Mouse (Mus musculus) thymus, adult 18-20 months (tissue): Measurements from ENCODE around the gene Ociad2.

Experiments
- DNase-seq, 2 experiments: peaks; one replicate each; pipeline ENCODE4 v3.0.0; 2022; ENCODE audit warnings: mixed read lengths in 2 of 2

The Ociad2 gene

GRCm38 (mm10) chr5:73340723-73341235 lies at the start of gene Ociad2:
Gene Ociad2, minus strand, starts transcription at chr5:73341028.
- DNase-seq, result no peak

DNA sequence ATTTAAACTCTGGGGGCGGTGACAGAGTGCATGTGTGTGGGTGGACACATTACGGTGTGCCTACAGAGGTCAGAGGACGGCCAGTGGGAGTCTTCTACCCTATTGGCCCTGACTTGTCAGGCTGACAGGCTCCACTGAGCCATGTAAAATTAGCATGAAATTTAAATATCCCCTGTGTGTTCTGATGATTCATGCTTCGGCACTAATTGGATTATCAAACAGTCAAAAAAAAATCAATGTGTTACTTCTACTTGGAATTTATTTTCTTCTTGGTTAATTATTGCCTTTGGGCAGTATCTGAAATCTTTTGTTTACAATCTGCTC lies 42.8 kb upstream of the Ociad2 start:
- DNase-seq, result no peak

DNA sequence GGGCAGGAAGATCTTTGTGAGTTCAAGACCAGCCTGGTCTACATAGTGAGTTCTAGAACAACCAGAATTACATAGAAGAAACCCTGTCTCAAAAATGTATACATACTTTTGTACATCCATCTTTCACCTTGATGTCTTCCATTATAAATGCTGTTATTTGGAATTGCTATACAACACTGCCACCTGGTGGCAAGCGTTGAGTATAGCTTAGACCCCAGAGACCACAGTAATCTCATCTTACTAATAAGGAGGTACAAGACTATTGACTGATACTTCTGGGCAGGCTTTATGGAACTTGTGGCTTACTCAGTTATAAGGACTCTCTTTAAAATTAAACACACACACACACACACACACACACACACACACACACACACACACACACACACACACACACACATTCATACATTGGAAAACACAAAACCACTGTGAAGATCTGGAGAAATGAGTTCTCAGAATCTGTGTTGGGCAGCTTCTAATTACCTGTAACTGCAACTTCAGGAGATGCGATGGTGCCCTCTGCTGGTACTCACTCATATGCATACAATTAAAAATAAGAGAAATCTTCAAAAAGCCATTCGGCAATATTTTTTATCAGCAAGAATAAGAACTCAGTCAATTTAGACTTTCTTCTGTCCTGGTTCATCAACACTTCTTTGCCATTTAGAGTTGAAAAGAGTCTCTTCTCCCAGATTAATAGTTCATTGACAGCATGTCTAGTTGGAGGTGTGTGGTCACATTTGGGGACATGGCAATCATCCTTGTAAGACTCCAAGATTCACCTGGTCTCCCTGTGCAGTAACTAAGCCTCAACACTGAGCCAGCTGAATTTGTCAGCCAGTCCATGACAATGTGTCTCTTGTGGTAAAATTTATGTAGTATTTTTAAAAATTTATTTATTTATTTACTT lies 42.2 kb upstream of the Ociad2 start:
- DNase-seq, result peak in 1 of 2 experiments; percentile 22

DNA sequence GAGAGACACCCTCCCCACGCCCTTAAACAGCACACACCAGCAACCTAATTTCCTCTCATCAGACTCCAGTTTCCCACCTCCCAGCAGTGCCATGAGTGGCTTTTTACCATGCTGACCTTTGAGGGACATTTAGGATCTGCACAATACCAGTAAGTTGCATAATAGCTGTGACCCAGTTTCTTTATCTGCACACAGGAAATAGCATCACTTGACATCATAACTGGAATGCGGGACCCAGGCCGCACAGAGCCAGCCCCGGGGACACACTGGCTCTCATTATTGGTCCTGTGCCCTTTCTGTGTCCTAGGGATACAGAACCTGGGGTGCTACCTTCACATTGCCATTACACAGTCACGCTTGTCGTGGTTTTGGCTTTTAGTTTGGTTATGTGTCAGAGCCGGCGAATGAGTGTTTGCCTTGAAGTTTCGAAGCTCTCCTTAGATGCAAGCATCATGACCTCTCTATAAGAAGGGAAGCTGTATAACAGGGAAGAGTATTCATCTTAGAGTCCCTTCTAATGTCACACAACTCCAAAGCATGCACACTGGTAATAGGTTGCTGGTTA lies 41.2 kb upstream of the Ociad2 start:
- no peak for DNase-seq

GRCm38 (mm10) chr5:73381510-73381909 lies 40.7 kb upstream of the Ociad2 start:
- DNase-seq, result no peak

DNA sequence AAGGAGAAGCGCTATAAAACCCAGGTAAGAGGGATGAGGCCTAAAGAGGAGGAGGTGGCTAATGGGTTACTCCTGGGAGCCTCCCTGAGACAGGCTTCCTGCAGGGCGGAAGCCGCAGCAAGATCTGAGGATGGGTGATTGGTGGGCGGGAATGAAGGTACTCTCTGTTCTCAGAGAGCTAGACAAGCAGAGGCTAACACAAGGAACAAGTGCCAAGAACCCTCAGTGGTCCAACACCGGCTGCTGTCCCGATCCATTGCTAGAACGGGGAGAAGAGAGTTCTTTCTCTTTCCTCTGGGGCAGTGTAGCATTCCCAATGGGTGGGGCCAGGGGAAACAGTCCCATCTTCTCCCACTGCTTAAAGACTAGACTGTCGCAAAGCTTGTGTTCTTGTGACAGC lies 40.0 kb upstream of the Ociad2 start:
- DNase-seq, result no peak

DNA sequence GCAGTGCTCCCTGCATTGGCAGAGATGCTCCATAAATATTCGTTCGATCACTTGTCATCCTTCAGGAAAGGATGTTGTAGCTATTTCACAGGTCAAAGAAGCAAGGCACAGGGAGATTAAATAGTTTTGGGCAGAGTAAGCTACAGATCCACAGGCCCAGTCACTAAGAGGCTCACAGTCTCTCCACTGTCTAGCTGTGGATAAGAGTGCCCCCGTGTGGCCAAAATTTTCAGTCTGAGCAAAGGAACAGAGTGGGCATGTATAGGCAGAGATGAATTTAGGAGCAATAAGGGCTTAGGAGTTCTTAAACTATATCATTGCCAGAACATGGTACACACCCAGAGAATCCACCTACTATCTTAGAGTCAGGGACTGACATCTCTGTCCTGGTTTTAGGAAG lies 39.1 kb upstream of the Ociad2 start:
- peak in 1 of 2 experiments; percentile 26 for DNase-seq

GRCm38 (mm10) chr5:73376491-73376890 lies 35.7 kb upstream of the Ociad2 start:
- no peak for DNase-seq

GRCm38 (mm10) chr5:73376041-73376440 lies 35.2 kb upstream of the Ociad2 start:
- no peak for DNase-seq

- no peak for DNase-seq
Observed at GRCm38 (mm10) chr5:73373184-73373583, 32.4 kb upstream of the Ociad2 start.

DNA sequence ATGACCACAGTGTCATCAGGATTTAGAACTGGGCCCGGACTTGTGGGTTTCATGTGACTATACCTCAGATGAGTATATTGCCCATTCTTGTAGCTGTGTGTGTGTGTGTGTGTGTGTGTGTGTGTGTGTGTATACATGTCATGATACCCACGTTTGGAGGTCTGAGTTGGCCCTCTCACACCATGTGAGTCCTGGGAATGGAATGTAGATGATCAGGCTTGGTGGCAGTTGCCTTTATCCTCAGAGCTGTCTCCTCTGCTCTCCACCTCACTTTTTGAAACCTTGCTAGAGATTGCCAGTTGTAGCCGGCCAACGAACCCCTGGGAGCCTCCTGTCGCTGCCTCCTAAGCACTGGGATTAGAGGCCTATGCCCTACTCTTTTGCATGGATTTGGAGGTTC lies 31.8 kb upstream of the Ociad2 start:
- no peak for DNase-seq

DNA sequence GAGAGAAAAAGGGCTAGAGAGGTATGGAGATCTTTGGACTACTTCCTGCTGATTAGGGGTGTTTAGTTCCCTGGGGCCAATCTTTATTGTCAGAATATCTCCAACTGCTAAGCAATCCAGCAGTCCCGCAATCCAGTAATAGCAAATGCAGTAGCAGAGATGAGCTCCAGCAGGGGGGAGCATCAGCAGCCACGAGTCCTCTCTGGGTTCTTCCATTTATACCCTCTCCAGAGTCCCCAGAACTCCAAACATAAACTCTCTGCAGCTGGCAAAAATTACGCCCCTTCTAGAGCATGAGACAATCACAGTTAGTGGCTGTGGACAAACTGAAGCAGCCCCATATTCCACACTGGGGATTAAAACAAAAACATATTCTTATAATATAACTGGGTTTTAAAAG lies 28.9 kb upstream of the Ociad2 start:
- no peak for DNase-seq

DNA sequence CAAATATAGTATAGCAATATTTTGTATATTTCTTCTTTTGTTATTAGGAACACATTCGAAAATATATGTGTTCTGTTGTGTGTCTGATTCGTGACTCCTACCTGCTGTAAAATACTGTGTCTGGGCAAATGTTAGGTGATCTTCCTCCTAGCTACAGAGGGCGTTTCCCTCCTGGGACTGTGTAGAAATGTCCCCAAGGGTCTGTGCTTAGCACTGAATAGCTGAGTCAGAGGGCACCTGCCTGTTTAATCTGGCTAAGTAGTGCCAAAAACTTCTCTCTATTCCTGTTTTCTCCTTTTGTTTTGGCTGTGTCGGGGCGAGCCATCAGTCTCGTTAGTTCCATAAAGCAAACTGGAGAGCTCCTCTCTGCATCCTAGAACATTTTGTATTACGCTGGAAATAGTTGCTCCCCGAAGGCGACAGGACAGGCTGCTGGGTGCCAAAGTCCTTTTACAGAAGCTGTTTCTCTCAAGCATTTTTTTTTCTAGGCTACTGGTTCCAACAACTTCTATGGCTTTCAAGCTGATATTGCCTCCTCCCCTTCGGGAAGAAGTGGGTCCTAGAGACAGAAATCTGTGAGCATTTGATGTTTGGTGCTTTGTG lies 28.1 kb upstream of the Ociad2 start:
- DNase-seq, result no peak

DNA sequence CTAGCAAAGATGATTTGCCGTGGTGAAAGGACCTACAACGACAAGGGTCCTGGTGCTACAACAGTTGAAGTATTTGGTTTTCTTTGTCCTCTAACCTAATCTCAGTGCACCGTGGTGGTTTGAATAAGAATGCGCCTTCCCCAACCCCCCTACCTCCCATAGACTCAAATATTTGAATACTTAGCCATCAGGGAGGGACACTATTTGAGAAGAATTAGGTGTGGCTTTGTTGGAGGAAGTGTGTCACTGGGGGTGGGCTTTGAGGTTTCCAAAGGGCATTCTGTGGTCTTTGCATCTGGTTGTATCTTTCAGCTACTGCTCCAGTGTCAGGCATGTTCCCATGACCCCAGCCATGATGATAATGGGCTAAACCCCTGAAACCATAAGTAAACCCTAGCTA lies 27.1 kb upstream of the Ociad2 start:
- no peak for DNase-seq

DNA sequence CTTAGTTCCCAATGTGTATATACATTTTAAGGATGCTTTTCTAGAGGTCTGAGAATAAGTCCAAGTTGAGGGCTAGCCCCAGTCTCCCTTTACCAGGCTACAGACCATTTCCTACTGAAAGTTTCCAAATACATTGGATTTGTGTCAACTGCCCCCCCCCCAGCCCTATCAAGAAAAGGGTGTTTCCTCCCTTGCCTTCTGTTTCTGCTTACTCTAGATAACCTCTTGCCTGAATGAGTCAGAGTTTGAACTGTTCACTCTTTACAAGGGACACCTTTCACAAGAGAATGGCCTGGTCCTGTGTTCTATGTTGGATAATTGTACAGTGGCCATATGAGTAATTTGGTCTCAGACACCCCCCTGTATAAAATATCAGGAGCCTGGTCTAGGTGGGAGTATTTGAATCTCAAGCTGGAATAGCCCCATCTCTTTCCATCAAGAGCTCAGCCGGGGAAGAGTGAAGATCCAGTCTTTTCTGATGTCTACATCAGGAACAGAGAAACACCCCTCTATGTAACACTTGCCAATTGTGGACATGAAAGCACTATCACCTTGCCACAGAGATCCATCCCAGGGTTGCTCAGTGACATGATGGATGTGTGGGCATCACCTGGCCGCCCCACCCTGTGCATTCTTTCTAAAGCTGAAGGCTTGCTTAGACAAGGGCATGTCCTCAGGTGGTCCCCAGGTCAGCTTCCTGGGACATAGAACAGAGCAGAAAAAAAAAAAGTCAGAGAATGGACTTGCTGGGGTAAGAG lies 23.5 kb upstream of the Ociad2 start:
- no peak for DNase-seq

GRCm38 (mm10) chr5:73362791-73363190 lies 22.0 kb upstream of the Ociad2 start:
- DNase-seq, result no peak

DNA sequence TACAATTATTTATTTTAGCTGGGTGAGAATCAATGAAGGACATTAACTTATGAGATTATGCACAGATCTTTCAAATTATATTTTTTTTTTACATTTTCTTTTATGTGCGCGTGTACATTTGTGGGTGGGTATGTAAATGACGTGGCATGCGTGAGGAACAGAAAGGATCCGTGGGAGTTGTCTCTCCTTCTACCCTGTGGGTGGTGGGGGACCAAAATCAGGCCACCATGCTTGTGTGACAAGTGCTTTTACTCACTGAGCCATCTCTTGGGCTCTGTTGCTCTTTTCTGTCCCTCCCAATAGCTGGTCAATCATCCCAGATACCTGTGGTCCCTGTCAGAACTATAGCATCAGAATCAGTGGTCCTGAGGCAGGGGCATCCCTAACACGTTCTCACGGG lies 21.5 kb upstream of the Ociad2 start:
- DNase-seq, result no peak

- no peak for DNase-seq
Observed at GRCm38 (mm10) chr5:73360240-73360639, 19.4 kb upstream of the Ociad2 start.

- no peak for DNase-seq
Observed at GRCm38 (mm10) chr5:73359752-73360141, 18.9 kb upstream of the Ociad2 start.

- no peak for DNase-seq
Observed at GRCm38 (mm10) chr5:73359134-73359751, 18.4 kb upstream of the Ociad2 start.

DNA sequence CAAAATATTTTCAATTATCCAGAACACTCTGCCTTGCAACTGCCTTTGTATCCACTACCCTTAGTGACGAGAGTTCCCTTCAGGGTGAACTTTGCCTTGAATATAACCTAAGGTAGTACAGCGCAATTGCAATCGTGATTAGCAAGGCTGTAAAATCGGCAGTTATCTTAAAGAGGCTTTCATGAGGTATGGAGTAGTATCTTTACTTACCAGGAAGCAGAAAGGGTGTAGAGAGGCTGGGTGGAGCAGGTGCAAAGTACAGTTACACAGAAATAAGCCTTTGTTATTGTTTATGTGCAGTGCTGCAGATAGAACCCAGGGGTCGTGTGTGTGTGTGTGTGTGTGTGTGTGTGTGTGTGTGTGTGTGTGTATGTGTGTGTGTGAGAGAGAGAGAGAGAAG lies 14.6 kb upstream of the Ociad2 start:
- no peak for DNase-seq

DNA sequence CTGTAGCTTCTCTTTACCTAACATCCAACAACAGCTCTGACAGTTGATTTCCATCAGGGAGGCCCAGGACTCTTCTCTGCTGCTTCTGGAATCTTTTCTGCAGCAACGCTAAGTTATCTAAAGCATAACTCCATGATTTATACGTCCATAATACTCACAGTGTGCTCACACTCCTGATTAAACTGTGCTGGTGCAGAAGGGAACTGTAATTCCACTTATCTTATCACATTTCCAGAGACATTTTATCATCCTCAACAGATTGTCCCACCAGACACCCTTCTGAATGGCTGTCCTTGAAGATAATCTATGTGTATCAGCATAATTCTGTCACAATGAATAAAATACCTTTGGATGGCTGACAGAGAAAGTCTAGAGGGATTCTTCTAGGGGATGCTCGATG lies 13.2 kb upstream of the Ociad2 start:
- no peak for DNase-seq

- no peak for DNase-seq
Observed at GRCm38 (mm10) chr5:73353519-73353918, 12.7 kb upstream of the Ociad2 start.
